Mouse (Mus musculus) intestine, postnatal 0 days (tissue): ENCODE measurements at regions not wholly inside any gene's neighbourhood (a gene's known extent, or its start where the extent isn't known, plus 50 kb on each side); places are given as distances from the start of the nearest gene placed in this dataset.

Experiments
- ATAC-seq: fragments of 200-750 bp; cut with Nextera tagmentation; 2 replicates; pipeline ENCODE4 v1.8.0; 2017; ENCODE audit warnings: mild to moderate bottlenecking, moderate TSS enrichment, moderate library complexity
- H3K27ac ChIP-seq: fragments of 300-500 bp; sonication (generic); 2 replicates; pipeline ENCODE4 v1.5.1; 2014; ENCODE audit warnings: mild to moderate bottlenecking, low read depth, low read length, moderate library complexity
- H3K27me3 ChIP-seq: fragments of 300-500 bp; sonication (generic); replicated peaks from 2 replicates; pipeline ENCODE4 v1.6.1; 2014; ENCODE audit warnings: low read length, mixed read lengths; ENCODE audit not compliant: control insufficient read depth, insufficient read depth
- H3K36me3 ChIP-seq: fragments of 300-500 bp; sonication (generic); 2 replicates; pipeline ENCODE4 v1.6.1; 2014; ENCODE audit warnings: mild to moderate bottlenecking, moderate library complexity; ENCODE audit not compliant: control insufficient read depth, insufficient read depth
- H3K4me1 ChIP-seq: fragments of 300-500 bp; sonication (generic); replicated peaks from 2 replicates; pipeline ENCODE4 v1.6.1; 2014; ENCODE audit warnings: antibody characterized with exemption, low read length, mixed read lengths; ENCODE audit not compliant: control insufficient read depth, insufficient read depth
- H3K4me2 ChIP-seq: fragments of 300-500 bp; sonication (generic); replicated peaks from 2 replicates; pipeline ENCODE4 v1.6.1; 2014; ENCODE audit warnings: low read depth, mild to moderate bottlenecking, moderate library complexity
- H3K4me3 ChIP-seq: fragments of 300-500 bp; sonication (generic); 2 replicates; pipeline ENCODE4 v1.5.1; 2014; ENCODE audit warnings: low read depth, low read length
- H3K9ac ChIP-seq: fragments of 300-500 bp; sonication (generic); 2 replicates; pipeline ENCODE4 v1.6.1; 2014; ENCODE audit warnings: mild to moderate bottlenecking, low read depth, low read length
- H3K9me3 ChIP-seq: fragments of 300-500 bp; sonication (generic); 2 replicates; pipeline ENCODE4 v1.6.1; 2016; ENCODE audit warnings: mixed run types; ENCODE audit not compliant: control insufficient read depth
- CTCF ChIP-seq: sonication (generic); IDR thresholded peaks from 2 replicates; pipeline ENCODE4 v1.5.1; 2016; ENCODE audit warnings: low read depth, mild to moderate bottlenecking, control low read depth, antibody characterized with exemption, moderate library complexity
- WGBS: fragments of 180-500 bp; shearing (Covaris S2); extraction: QIAGEN DNeasy Blood & Tissue Kit; methylation state at CpG from one replicate; pipeline ENCODE4 v1.1.7; 2014; 5-methylcytosine and 5-hydroxymethylcytosine counted together

DNA sequence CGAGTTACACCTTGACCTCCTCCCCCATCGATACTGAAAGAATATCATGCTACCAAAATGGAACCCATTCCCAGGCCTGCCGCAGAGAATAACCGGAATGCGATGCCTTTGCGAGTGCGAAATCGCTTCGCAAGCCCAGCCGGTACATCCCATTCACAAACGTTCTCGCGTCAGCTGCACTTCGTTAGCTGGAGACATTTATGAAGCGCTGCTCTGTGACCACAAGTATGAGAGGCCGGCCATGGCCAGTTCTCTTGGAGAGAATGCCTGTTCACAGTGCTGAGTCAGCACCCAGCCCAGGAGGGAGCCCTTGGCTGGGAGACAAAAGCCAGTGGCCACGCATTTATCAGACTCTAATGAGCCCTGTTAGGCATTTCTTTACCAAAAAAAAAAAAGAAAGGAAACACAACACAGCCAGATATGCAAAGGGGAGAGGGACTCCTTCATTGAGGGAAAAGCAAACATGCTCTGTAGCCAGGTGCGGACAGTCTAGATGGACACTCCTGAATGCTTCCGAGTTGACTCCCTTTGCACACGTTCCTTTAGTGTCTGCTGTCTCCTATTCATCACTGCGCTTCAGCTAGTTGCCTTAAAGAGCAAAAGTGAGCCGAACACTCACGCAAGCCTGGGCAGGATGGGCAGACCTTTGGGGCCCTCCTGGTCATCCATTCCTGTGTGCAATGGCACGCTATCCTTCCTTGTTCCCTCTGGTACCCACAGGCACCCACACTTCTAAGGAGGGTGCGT is 131.4 kb downstream of the Ackr3 start:
- no peak overlapping the region for H3K27ac ChIP-seq
- WGBS, result 68% methylated on average over 25 of the region's 25 CpGs

DNA sequence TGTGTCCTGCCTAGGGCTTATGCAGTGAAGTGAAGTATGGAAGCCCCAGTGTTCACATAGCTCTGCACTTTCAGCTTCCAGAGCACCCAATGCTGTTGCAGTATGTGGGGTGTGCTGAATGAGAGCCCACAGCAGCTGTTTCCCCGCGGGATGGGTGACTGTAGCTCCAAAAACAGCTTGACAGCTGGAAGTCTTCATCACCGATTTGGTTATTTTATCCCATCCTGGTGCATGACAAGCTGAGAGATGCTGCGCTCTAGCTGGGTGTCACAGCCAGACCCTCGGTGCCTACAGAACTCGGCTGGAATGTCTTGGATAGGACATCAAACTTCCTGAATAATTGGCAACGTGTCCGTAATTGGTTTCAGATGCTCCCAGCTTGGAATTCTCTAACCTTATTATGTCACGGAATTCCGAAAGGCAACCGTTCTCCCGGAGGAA is 134.1 kb downstream of the Ackr3 start:
- ATAC-seq, result no peak

More for the DNA sequence above, 131.4 kb downstream of the Ackr3 start:
- no peak for ATAC-seq
- TF ChIP-seq CTCF, result no peak
- no peaks in the 10 kb centered on the region for H3K4me1 ChIP-seq
- no peaks in the 10 kb centered on the region for H3K9me3 ChIP-seq
- no peaks in the 10 kb centered on the region for H3K36me3 ChIP-seq
- no peak overlapping the region for H3K4me3 ChIP-seq
- H3K27me3 ChIP-seq, result no peaks in the 10 kb centered on the region
- no peak overlapping the region for H3K4me2 ChIP-seq
- no peak overlapping the region for H3K9ac ChIP-seq

DNA sequence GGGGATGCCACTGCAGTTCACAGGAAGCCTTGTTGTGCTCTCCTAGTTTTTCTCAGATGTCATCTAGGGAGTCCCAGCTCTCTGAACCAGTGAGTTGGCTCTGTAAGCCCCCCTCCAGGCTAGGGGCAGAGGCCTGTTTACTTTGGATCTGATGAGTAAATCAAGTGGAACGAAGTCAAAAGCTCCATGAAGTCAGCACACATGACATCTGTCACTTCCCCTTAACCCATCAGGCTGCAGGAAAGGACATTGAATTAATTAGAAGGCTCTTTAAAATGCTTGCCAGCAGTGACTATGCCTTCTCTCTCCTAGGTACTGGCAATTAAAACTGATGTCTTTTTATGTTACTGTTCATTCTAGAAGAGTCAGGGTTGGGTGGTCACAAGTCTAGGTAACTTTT is 138.6 kb downstream of the Ackr3 start:
- WGBS, result 31% methylated on average over 1 of the region's 1 CpGs
- Histone ChIP-seq H3K36me3 (no peaks in the 10 kb centered on the region), H3K4me3 (no peak overlapping the region), H3K27ac (no peak overlapping the region), H3K4me1 (no peaks in the 10 kb centered on the region), H3K9ac (no peak overlapping the region), H3K4me2 (no peak overlapping the region), H3K9me3 (no peaks in the 10 kb centered on the region), H3K27me3 (no peaks in the 10 kb centered on the region)
- no peak for ATAC-seq
- TF ChIP-seq CTCF, result no peak

More for the DNA sequence above, 134.1 kb downstream of the Ackr3 start:
- no peak for TF ChIP-seq CTCF
- 64% methylated on average over 12 of the region's 12 CpGs for WGBS
- Histone ChIP-seq H3K9ac (no peak overlapping the region), H3K4me2 (no peak overlapping the region), H3K36me3 (no peaks in the 10 kb centered on the region), H3K4me1 (no peaks in the 10 kb centered on the region), H3K27me3 (no peaks in the 10 kb centered on the region), H3K4me3 (no peak overlapping the region), H3K27ac (no peak overlapping the region), H3K9me3 (no peaks in the 10 kb centered on the region)

DNA sequence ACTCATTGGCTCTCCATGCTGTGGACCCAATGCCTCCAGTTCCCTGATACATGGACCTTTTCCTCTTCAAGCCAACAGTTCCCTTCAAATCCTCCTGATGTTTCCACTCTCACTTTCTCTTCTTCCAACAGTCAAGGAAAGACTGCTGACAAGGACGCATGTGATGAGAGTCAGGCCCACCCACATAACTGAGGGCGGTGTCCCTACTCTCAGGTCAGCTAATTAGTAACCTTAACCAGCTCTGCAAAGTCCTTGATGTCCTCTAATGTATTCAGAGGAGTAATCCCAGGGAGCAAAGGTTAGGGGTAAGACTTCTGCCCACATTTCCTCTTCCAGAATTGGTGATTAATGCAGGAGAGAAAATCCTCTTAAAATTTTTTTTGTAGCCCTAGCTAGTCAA is 139.7 kb downstream of the Ackr3 start:
- Histone ChIP-seq H3K4me1 (no peaks in the 10 kb centered on the region), H3K9ac (no peak overlapping the region), H3K4me3 (no peak overlapping the region), H3K27me3 (no peaks in the 10 kb centered on the region), H3K27ac (no peak overlapping the region), H3K36me3 (no peaks in the 10 kb centered on the region), H3K9me3 (no peaks in the 10 kb centered on the region), H3K4me2 (no peak overlapping the region)
- WGBS, result 45% methylated on average over 2 of the region's 2 CpGs
- no peak for ATAC-seq
- TF ChIP-seq CTCF, result no peak

DNA sequence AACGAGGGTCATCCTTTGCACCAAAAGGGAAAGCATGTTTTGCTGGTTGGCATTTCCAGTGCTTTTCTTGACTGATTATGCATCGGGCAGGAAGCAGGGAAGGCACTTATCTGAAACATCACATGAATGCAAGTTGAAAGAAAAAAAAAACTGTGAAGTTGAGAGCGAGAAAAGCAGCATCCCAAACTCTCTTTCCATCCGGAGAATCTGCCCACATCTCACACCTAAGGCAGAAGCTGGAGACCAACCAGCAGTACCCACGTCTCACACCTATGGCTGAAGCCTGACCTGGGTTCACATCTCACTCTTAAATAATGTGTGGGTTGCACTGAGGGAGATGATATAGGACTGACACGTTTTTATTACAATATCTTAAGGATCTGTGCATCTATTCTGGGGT is 143.3 kb downstream of the Ackr3 start:
- no peak overlapping the region for H3K4me2 ChIP-seq
- no peak overlapping the region for H3K9ac ChIP-seq
- WGBS, result 60% methylated on average over 6 of the region's 6 CpGs
- H3K9me3 ChIP-seq, result no peaks in the 10 kb centered on the region
- TF ChIP-seq CTCF, result no peak
- H3K4me1 ChIP-seq, result no peaks in the 10 kb centered on the region
- no peak overlapping the region for H3K4me3 ChIP-seq
- H3K36me3 ChIP-seq, result no peaks in the 10 kb centered on the region
- no peak for ATAC-seq
- no peaks in the 10 kb centered on the region for H3K27me3 ChIP-seq
- H3K27ac ChIP-seq, result no peak overlapping the region

DNA sequence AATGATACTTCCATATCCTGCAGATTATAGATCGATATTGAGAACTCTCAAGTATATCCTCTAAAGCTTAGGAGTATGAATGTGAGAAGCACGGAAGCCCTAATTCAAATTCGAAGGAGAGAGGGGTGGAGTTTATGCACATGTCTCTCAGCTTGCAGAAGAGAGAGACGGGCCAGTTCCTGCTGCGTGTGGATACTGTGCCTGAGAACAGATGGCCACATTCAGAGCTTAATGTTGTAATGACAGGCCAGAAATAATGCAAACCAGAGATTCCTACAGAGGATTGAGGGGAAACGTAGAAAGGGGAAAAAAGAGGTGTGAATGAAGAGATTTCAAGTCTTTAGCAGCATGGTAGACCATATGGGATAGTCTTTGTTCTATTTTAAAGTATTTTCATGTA is 145.8 kb downstream of the Ackr3 start:
- 57% methylated on average over 6 of the region's 6 CpGs for WGBS
- Histone ChIP-seq H3K36me3 (no peaks in the 10 kb centered on the region), H3K4me2 (no peak overlapping the region), H3K4me1 (no peaks in the 10 kb centered on the region), H3K9me3 (no peaks in the 10 kb centered on the region), H3K4me3 (no peak overlapping the region), H3K27me3 (no peaks in the 10 kb centered on the region), H3K9ac (no peak overlapping the region), H3K27ac (no peak overlapping the region)
- TF ChIP-seq CTCF, result no peak
- no peak for ATAC-seq

DNA sequence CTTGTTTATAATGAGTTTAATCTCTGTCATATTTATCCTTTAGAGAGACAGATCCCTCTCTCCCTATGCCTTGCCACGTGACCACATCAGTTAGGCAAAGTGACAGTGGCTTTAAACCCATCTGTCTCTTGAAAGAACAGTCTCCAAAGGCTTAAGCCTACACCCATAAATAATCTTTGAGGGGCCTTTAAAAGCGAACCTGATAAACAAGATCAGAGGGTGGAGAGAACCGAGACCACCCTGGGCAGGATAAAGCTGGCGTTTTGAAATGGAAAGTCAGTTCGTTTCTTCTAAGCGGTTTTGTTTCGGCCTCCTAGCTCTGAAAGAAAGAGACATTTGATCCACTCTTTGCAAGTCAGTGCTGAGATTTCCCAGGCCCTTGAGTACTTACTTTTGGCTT is 149.5 kb downstream of the Ackr3 start:
- Histone ChIP-seq H3K4me2 (no peak overlapping the region), H3K4me1 (no peaks in the 10 kb centered on the region), H3K9ac (no peak overlapping the region), H3K4me3 (no peak overlapping the region), H3K27ac (no peak overlapping the region), H3K27me3 (no peaks in the 10 kb centered on the region), H3K36me3 (no peaks in the 10 kb centered on the region), H3K9me3 (no peaks in the 10 kb centered on the region)
- no peak for TF ChIP-seq CTCF
- 27% methylated on average over 7 of the region's 7 CpGs for WGBS
- ATAC-seq, result no peak
